Mouse (Mus musculus) embryo, embryonic 10.5 days (tissue): ENCODE measurements at regions not wholly inside any gene's neighbourhood (a gene's known extent, or its start where the extent isn't known, plus 50 kb on each side); places are given as distances from the start of the nearest gene placed in this dataset.
A peak's percentile ranks its signal among the peaks of the same experiment; 100 is the strongest.
"Not testable (repeated sequence)": the region's sequence is repeated elsewhere in the genome, so short reads cannot be mapped to it uniquely, and the experiment has no call there.

Experiments used
- DNase-seq: peaks from one replicate; pipeline ENCODE4 v3.0.0-alpha.2; 2015; ENCODE audit warnings: low spot score

- DNase-seq: not testable (repeated sequence)
These were observed 65.3 kb downstream of the Gm15023 start for GRCm38 (mm10) chrX:135112109-135112508.

DNA sequence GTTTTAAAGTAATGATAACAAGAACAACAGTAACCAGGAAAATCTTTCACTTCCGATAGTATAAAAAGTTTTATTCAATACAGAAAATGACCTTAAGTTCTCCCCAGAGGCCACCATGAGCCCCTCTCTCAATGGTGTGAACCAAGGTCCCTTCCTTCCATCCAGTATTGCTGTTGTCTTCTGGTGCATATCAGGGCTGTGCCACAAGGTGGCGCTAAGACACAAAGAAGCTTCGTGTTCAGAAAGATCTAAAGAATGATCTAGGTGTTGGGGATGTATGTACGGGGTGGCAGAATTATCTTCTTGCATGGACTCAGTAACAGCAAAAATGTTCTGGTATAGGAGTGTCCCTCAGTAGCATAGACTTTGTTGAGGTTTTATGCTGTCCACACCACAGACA, 66.6 kb downstream of the Gm15023 start:
- DNase-seq: peak; percentile 78

DNA sequence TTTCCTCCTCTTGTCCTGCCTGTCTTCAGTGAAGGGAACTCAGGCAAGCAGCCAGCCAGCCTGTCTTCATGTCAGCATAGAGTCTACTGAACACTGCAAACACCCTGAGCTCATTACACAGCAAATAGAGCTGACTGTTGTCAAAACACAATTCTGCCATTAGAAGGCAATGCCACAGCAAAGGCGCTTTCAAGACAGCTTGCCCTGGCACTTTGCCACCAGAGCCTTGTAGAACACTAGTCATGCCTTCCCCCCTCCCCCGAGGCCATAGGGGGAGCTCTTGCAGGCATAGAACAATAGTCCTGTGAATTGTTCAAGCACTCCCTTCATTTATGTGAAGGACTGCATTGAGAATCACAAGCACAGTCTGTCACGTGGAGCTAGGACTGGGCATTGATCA, 75.8 kb downstream of the Gm15023 start:
- no peak for DNase-seq

GRCm38 (mm10) chrX:135098101-135098500, 79.3 kb downstream of the Gm15023 start:
- no peak for DNase-seq

DNA sequence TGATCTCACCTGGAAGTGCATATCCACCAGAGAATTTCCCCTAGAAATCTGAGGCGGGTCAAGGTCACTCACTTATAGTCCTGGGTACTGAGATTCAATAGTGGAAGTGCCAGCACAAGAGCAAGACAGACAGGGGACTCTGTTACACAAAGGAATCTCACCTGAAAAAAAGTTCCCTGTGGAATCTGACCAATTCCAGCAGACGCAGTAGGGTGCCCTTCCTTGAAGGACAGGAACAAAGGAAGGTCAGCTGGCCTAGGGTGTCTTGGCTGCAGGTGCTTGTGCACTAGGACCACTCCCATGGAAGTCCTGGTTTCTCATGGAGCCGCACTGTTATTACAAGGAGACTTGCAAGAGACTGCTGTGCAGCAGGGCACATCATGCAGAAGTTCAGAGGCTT, 81.2 kb downstream of the Gm15023 start:
- no peak for DNase-seq

GRCm38 (mm10) chrX:135091074-135091473, 82.1 kb upstream of the Zmat1 start:
- DNase-seq: peak; percentile 60

GRCm38 (mm10) chrX:135087068-135087579, 78.1 kb upstream of the Zmat1 start:
- DNase-seq: peak; percentile 15

DNA sequence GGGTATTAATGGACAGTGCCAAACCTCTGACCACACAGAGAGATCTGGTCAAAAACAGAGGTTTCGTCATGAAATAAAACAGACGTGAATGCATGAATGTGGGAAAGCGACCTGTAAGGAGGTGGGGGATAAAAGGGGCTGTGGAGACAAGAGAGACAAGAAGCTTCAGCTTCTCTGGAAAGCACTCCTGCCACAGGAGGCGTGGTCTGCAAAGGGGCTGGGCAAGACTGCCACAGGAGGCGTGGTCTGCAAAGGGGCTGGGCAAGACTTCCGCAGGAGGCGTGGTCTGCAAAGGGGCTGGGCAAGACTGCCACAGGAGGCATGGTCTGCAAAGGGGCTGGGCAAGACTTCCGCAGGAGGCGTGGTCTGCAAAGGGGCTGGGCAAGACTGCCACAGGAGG, 77.6 kb upstream of the Zmat1 start:
- not testable (repeated sequence) for DNase-seq

DNA sequence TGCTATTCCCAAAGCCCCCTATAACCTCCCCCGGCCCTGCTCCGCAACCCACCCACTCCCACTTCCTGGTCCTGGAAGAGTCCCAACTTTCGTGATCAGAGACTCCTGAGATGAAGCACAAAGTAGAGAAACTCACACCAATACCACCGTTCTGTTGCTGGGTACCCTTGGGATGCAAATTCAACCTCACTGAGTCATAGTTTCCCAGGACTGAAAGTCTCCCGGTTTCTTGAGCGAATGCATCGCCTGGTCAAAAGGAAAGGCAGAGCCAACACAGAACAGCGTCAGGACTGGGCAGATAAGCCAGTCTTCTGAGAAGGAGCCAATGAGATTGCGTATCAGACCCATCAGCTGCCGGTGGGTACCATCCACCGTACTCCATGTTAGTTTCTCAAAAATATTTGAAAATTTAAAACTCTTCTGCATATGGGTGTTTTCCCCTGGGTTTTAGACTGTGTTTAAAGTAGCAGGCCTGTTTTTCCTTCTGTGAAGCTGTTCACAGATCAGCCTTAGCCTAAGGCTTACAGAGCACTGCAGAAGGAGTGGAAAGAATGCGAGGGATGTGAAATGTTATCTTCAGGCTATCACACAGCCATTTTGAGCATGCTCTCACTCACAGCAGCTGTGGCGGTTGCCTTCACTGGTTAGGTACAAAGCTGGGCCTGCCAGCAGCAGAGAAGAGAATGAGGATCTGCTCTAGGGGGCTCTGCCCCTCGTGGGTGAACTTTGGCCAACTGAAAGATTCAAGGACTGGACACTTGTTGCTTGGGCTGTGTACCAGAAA, 77.0 kb upstream of the Zmat1 start:
- not testable (repeated sequence) for DNase-seq

DNA sequence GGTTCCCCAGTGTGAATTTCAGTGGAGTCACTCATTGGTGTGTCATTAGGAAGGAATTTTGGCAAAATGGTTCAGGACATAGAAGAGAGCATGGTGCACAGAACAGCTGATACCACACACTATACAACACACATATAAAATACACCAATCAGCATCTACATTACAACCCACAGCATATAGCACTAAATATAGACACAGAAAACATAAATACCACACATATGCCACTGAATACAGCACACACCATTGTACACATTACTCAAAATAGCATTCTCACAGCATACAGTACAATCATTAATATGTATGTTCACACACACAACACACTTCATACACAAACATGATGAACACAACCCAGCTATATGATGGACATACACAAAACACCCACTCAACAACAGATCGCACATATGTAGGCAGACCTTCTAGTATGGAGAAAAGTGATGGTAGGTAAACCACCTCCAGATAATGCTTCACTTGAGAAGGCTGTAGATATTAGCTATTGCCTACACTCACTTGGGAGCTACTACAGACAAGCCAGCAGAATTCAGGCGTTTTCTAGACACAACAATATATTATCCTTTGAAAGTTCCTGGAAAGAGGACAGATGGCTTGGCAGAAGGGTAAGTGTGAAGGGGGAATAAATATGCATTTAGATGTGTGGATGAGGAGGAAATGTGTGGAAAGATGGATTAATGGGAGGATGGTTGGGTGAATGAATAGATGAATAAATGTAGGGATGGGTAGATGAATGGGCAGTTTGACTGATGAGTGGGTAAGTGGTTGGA, 71.6 kb upstream of the Zmat1 start:
- DNase-seq: no peak

DNA sequence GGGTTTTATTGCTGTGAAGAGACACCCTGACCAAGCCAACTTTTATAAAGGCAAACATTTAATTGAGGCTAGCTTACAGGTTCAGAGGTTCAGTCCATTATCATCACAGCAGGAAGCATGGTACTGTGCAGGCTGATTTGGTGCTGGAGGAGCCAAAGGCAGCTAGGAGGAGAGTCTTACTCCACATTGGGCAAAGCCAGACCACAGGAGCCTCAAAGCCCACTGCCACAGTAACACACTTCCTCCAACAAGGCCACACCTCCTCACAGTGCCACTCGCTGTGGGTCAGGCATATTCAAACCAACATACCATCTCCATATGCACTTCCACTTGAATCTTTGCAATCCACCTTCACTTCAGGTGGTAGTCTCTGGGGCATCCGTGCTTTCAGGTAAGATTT, 70.4 kb upstream of the Zmat1 start:
- DNase-seq: no peak

DNA sequence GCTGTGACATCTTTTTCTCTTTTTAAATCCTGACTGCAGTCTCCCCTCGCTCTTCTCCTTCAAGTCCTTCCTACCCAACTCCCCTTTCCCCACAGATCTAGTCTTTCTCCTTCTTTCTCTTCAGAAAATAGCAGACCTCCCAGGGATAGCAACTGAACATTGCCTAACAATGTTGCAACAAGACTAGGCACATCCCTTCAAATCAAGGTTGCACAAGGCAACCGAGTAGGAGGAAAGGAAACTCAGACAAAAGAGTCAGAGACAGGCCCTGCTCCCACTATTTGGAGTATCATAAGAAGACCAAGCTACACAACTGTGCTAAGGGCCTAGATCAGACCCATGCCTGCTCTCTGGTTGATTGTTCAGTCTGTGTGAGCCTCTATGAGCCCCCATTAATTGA, 66.9 kb upstream of the Zmat1 start:
- no peak for DNase-seq

DNA sequence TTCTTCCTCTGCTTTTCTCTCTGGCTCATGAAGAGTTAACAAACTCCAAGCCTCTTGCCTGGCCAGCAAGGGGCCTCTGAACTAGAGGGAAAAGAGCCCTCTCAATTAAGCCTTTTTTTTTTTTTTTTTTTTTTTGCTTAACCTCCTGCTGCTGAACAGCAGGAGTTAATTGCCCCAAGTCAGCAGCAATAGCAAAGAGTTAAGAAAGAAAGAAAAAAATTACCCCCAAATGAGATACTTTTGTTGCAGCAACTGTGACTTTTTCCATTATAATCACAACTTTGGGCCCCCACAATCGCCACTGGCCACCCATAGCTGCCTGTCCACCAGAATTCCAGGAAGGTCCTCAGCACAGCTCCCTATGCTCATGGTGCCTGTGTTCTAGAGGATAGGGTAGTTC, 60.4 kb upstream of the Zmat1 start:
- no peak for DNase-seq

GRCm38 (mm10) chrX:135060184-135060583, 51.2 kb upstream of the Zmat1 start:
- no peak for DNase-seq

GRCm38 (mm10) chrX:135058949-135059348, 49.9 kb upstream of the Zmat1 start:
- DNase-seq: no peak
